Mouse (Mus musculus) embryonic fibroblast, embryonic 13.5 days (primary cell): ENCODE measurements around the gene Vangl2.

Experiments used
- CTCF ChIP-seq: IDR thresholded peaks from 2 replicates; pipeline ENCODE4 v1.5.1; 2011; ENCODE audit warnings: mild to moderate bottlenecking, control low read depth, low read length, moderate library complexity, borderline replicate concordance; ENCODE audit not compliant: insufficient read depth
- POLR2A ChIP-seq: IDR thresholded peaks from 2 replicates; pipeline ENCODE4 v1.6.1; 2011; ENCODE audit warnings: low read depth, mild to moderate bottlenecking, control low read depth, low read length, moderate library complexity

DNA sequence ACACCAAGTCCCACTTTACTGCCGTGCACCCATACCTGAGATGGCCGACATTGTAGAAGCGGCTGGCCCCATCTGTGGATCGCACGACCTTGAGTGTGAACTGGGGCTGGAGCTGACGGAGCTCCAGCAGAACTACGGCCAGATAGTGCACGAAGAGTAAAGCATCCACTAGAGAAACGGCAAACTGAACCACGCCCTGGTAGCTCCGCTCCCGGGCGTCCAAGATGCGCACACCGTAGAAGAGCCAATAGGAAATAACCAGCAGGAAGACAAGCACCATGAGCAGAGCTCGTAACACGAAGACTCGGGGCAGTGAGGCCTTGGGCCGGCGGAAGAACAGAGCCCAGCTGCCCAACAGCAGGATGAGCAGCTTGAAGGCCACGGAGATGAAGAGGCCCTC lies 18.8 kb downstream of the Vangl2 start:
- TF ChIP-seq CTCF (no peak), POLR2A (no peak)
